Mouse (Mus musculus) forebrain, postnatal 0 days (tissue): Measurements from ENCODE around the gene Zdhhc8. TPM values are rescaled to one million over a fixed set of nuclear protein-coding genes. Genes with fewer than 3 reads are reported as not detected.

Source experiments
- ATAC-seq: fragments of 200-750 bp; cut with Nextera tagmentation; 2 replicates; pipeline ENCODE4 v1.8.0; 2017; ENCODE audit warnings: mild to moderate bottlenecking, moderate library complexity
- DNase-seq: peaks from one replicate; pipeline ENCODE4 v3.0.0-alpha.2; 2015
- H3K27ac ChIP-seq: fragments of 300-500 bp; sonication (generic); 2 replicates; pipeline ENCODE4 v1.5.1; 2014; ENCODE audit warnings: low read depth, mild to moderate bottlenecking, antibody characterized with exemption, low read length, moderate library complexity, mixed read lengths
- H3K27me3 ChIP-seq: fragments of 300-500 bp; sonication (generic); 2 replicates; pipeline ENCODE4 v1.6.1; 2014; ENCODE audit warnings: mild to moderate bottlenecking, low read length, mixed read lengths; ENCODE audit not compliant: insufficient read depth
- H3K36me3 ChIP-seq: fragments of 300-500 bp; sonication (generic); 2 replicates; pipeline ENCODE4 v1.6.1; 2014; ENCODE audit warnings: mild to moderate bottlenecking, moderate library complexity; ENCODE audit not compliant: insufficient read depth
- H3K4me1 ChIP-seq: fragments of 300-500 bp; sonication (generic); 2 replicates; pipeline ENCODE4 v1.6.1; 2014; ENCODE audit warnings: antibody characterized with exemption; ENCODE audit not compliant: insufficient read depth
- H3K4me2 ChIP-seq: fragments of 300-500 bp; sonication (generic); 2 replicates; pipeline ENCODE4 v1.6.1; 2014; ENCODE audit warnings: low read depth, mild to moderate bottlenecking, moderate library complexity
- H3K4me3 ChIP-seq: fragments of 300-500 bp; sonication (generic); 2 replicates; pipeline ENCODE4 v1.5.1; 2014; ENCODE audit warnings: low read depth, low read length, mixed read lengths
- H3K9ac ChIP-seq: fragments of 300-500 bp; sonication (generic); 2 replicates; pipeline ENCODE4 v1.6.1; 2014; ENCODE audit warnings: mild to moderate bottlenecking
- H3K9me3 ChIP-seq: fragments of 300-500 bp; sonication (generic); 2 replicates; pipeline ENCODE4 v1.6.1; 2016; ENCODE audit warnings: low read length
- CTCF ChIP-seq: sonication (generic); IDR thresholded peaks from 2 replicates; pipeline ENCODE4 v1.5.1; 2016; ENCODE audit warnings: antibody characterized with exemption, control low read depth, low read depth
- WGBS: fragments of 180-500 bp; shearing (Covaris S2); extraction: QIAGEN DNeasy Blood & Tissue Kit; methylation state at CpG from one replicate; pipeline ENCODE4 v1.1.7; 2014; 5-methylcytosine and 5-hydroxymethylcytosine counted together
- microRNA counts: library from miRNA; unstranded; fragments of <30 nt; microRNA quantifications from one replicate; lab custom pipeline; 2015
- microRNA-seq, 2 experiments: library from miRNA; unstranded; fragments of <30 nt; microRNA quantifications; one replicate each; pipeline ENCODE4; 2016
- polyA plus RNA-seq: library from polyadenylated mRNA; unstranded; fragments of >200 nt; fragmentation: Nextera tagmentation; extraction: Ambion mirVana; gene quantifications from 2 replicates; pipeline ENCODE4 v1.2.1, GENCODE M21; 2015
- total RNA-seq: library from RNA; depleted of rRNA; stranded (reverse); fragments of >200 nt; gene quantifications from 2 replicates; pipeline ENCODE4 v1.2.3, GENCODE M21; 2014; rRNA removed

Gene Zdhhc8
- total and polyA plus RNA-seq, 2 experiments from 2014 or later: 17.9 to 35.5 TPM

DNA sequence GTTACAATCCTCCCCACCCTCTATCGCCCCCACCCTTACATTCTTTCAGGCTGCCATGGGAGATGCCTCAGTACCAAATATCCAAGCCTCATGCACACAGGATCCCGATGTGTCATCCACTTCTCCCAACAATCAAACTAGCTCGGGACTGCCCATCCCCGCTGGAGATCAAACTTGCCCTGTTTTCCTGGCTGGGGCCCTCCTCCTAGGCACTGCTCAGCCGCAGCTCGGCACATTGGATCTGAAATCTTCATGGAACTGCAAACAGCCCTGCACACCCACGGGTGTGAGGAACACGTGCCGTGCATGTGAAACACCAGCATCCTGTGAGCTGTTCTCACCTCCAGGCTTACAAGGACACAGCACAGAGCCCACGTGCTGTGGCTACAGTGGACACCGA, 61.1 kb downstream of the Zdhhc8 start:
- ATAC-seq (no peak), DNase-seq (no peak)
- Histone ChIP-seq H3K4me1 (no peaks in the 10 kb centered on the region), H3K27ac (peak overlapping the region; percentile 1; the same call in 1 of the 2 replicates), H3K4me2 (no peak overlapping the region), H3K27me3 (no peaks in the 10 kb centered on the region), H3K4me3 (no peak overlapping the region), H3K9me3 (no peaks in the 10 kb centered on the region), H3K36me3 (no peaks in the 10 kb centered on the region), H3K9ac (no peak overlapping the region)
- TF ChIP-seq CTCF: no peak
- WGBS: 62% methylated on average over 11 of the region's 11 CpGs

DNA sequence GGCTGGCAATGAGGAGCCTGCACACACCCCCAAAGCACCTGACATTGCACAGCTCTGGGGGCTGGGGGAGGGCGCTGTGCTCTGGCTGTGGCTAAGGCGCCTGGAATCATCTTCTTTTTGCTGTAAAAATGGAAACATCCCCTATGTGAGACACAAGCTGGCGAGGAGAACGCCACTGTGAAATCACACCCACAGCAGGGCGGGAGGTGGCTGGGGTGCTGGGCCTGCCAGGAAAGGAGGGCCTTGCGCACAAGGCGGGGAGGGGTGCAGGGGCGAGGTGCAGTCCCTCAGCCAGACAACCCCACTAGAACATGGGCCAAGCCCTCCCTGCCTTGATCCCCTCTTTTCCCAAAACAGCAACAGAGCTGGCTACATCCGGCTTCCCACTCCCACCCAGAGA, 61.7 kb downstream of the Zdhhc8 start:
- ATAC-seq: peak; percentile 66
- no peaks in the 10 kb centered on the region for H3K4me1 ChIP-seq
- no peak overlapping the region for H3K9ac ChIP-seq
- no peaks in the 10 kb centered on the region for H3K9me3 ChIP-seq
- H3K4me2 ChIP-seq: no peak overlapping the region
- no peak for DNase-seq
- H3K4me3 ChIP-seq: no peak overlapping the region
- WGBS: 61% methylated on average over 9 of the region's 9 CpGs
- no peaks in the 10 kb centered on the region for H3K27me3 ChIP-seq
- no peak overlapping the region for H3K27ac ChIP-seq
- TF ChIP-seq CTCF: no peak
- no peaks in the 10 kb centered on the region for H3K36me3 ChIP-seq

DNA sequence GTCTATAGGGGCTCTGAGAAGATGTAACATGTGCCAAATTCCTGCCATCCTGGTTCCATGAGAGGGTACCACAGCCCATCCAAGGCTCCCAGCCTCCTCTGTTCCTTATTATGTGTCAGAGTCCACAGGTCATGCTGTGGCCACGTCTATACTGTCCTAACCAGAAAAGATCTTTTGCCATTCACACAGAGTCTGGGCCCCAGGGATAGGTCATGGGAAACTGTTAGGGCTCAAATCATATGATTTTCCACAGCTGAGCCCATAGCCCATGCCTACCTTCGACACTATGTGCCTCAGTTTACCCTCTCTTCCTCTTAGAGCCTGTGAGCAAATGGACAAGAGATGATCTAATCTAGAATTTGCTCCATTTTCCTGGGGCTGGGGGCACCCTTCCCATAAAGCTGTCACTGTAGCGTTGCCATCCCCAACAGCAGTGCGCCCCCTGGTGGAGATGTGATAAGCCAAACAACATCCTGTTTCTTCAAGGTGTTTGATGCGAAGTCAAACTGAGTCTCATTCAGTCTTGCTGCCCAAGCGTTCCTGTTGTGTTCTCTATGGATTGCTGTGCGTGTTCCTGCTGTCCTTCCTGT, 62.6 kb downstream of the Zdhhc8 start:
- Histone ChIP-seq H3K27ac (no peak overlapping the region), H3K9ac (no peak overlapping the region), H3K36me3 (no peaks in the 10 kb centered on the region), H3K27me3 (no peaks in the 10 kb centered on the region), H3K4me1 (no peaks in the 10 kb centered on the region), H3K9me3 (no peaks in the 10 kb centered on the region), H3K4me3 (no peak overlapping the region), H3K4me2 (no peak overlapping the region)
- WGBS: 10% methylated on average over 7 of the region's 7 CpGs
- ATAC-seq: peak; percentile 61
- peak; percentile 86 for DNase-seq
- peak; percentile 98 for TF ChIP-seq CTCF

MicroRNAs encoded within 50 kb of the gene (microRNA counts, 519-probe panel; counts per million panel counts)
- not detected for microRNA mmu-miR-1306 (lab: Ali Mortazavi, UCI)

Small RNA genes lying within 50 kb of the gene (microRNA-seq; reads per million reads assigned to microRNA genes)
- gene Gm24572 (0 to 0.12 reads per million in 2 experiments), gene Mir1306 (147 to 197 reads per million in 2 experiments)

Other genes starting within 250 kb of the Zdhhc8 start
- gene Dgcr6, start 182.3 kb downstream of the Zdhhc8 start, total RNA-seq: 64.2 and 66.9 TPM in 2 replicates
- 171 and 177 TPM in 2 replicates for gene Dgcr6, start 182.3 kb downstream of the Zdhhc8 start, polyA plus RNA-seq
- 4.4 and 8.4 TPM in 2 replicates for gene Prodh, start 144.9 kb downstream of the Zdhhc8 start, total RNA-seq
- gene Prodh, start 144.9 kb downstream of the Zdhhc8 start, polyA plus RNA-seq: 4.0 and 4.9 TPM in 2 replicates
- 28.0 and 36.7 TPM in 2 replicates for gene Rtn4r, start 107.5 kb downstream of the Zdhhc8 start, total RNA-seq
- 30.0 and 33.5 TPM in 2 replicates for gene Rtn4r, start 107.5 kb downstream of the Zdhhc8 start, polyA plus RNA-seq
- gene Ccdc188, start 17.3 kb downstream of the Zdhhc8 start, total RNA-seq: not detected in 2 replicates
- 0.11 TPM in 1 of 2 replicates, not detected in the other for gene Ccdc188, start 17.3 kb downstream of the Zdhhc8 start, polyA plus RNA-seq
- gene Trmt2a, start 13.5 kb upstream of the Zdhhc8 start, total RNA-seq: 74.9 and 82.4 TPM in 2 replicates
- 66.7 and 67.2 TPM in 2 replicates for gene Trmt2a, start 13.5 kb upstream of the Zdhhc8 start, polyA plus RNA-seq
- 171 and 209 TPM in 2 replicates for gene Ranbp1, start 13.6 kb upstream of the Zdhhc8 start, total RNA-seq
- 428 and 477 TPM in 2 replicates for gene Ranbp1, start 13.6 kb upstream of the Zdhhc8 start, polyA plus RNA-seq
- not detected in 2 replicates for gene Gm49776, start 23.2 kb upstream of the Zdhhc8 start, total RNA-seq
- gene Gm49776, start 23.2 kb upstream of the Zdhhc8 start, polyA plus RNA-seq: 1.3 and 3.1 TPM in 2 replicates
- 38.5 and 47.6 TPM in 2 replicates for gene Dgcr8, start 54.1 kb upstream of the Zdhhc8 start, total RNA-seq
- gene Dgcr8, start 54.1 kb upstream of the Zdhhc8 start, polyA plus RNA-seq: 18.5 and 24.5 TPM in 2 replicates
- gene Tango2, start 113.0 kb upstream of the Zdhhc8 start, total RNA-seq: 25.5 and 43.0 TPM in 2 replicates
- 69.9 and 75.9 TPM in 2 replicates for gene Tango2, start 113.0 kb upstream of the Zdhhc8 start, polyA plus RNA-seq
- 103 and 120 TPM in 2 replicates for gene Arvcf, start 113.0 kb upstream of the Zdhhc8 start, total RNA-seq
- gene Arvcf, start 113.0 kb upstream of the Zdhhc8 start, polyA plus RNA-seq: 31.2 and 42.8 TPM in 2 replicates
- 9.7 and 11.5 TPM in 2 replicates for gene Txnrd2, start 191.2 kb upstream of the Zdhhc8 start, total RNA-seq
- 28.0 and 34.4 TPM in 2 replicates for gene Txnrd2, start 191.2 kb upstream of the Zdhhc8 start, polyA plus RNA-seq
- 65.6 and 68.4 TPM in 2 replicates for gene Comt, start 191.7 kb upstream of the Zdhhc8 start, total RNA-seq
- 79.9 and 105 TPM in 2 replicates for gene Comt, start 191.7 kb upstream of the Zdhhc8 start, polyA plus RNA-seq